Mouse (Mus musculus) midbrain, embryonic 16.5 days (tissue): ENCODE results near the gene Cmtm5. TPM values are rescaled to one million over a fixed set of nuclear protein-coding genes. Genes with fewer than 3 reads are reported as not detected.
A peak's percentile ranks its signal among the peaks of the same experiment; 100 is the strongest.
"Not testable (repeated sequence)": the region's sequence is repeated elsewhere in the genome, so short reads cannot be mapped to it uniquely, and the experiment has no call there.

Experiments
- ATAC-seq: fragments of 200-750 bp; cut with Nextera tagmentation; 2 replicates; pipeline ENCODE4 v1.8.0; 2017; ENCODE audit warnings: moderate TSS enrichment
- H3K27ac ChIP-seq: fragments of 300-500 bp; sonication (generic); 2 replicates; pipeline ENCODE4 v1.5.1; 2014; ENCODE audit warnings: mild to moderate bottlenecking, low read length, mixed read lengths
- H3K27me3 ChIP-seq: fragments of 300-500 bp; sonication (generic); 2 replicates; pipeline ENCODE4 v1.6.1; 2014; ENCODE audit warnings: low read depth, low read length, mixed read lengths; ENCODE audit not compliant: control insufficient read depth, insufficient read depth
- H3K36me3 ChIP-seq: fragments of 300-500 bp; sonication (generic); 2 replicates; pipeline ENCODE4 v1.6.1; 2014; ENCODE audit warnings: mild to moderate bottlenecking, low read length, moderate library complexity, mixed read lengths; ENCODE audit not compliant: control insufficient read depth, insufficient read depth
- H3K4me1 ChIP-seq: fragments of 300-500 bp; sonication (generic); 2 replicates; pipeline ENCODE4 v1.6.1; 2014; ENCODE audit warnings: mild to moderate bottlenecking, low read length, mixed read lengths; ENCODE audit not compliant: control insufficient read depth, insufficient read depth
- H3K4me2 ChIP-seq: fragments of 300-500 bp; sonication (generic); 2 replicates; pipeline ENCODE4 v1.6.1; 2014; ENCODE audit warnings: mild to moderate bottlenecking, low read length, mixed read lengths
- H3K4me3 ChIP-seq: fragments of 300-500 bp; sonication (generic); 2 replicates; pipeline ENCODE4 v1.5.1; 2014; ENCODE audit warnings: low read depth, mild to moderate bottlenecking, low read length, moderate library complexity, mixed read lengths
- H3K9ac ChIP-seq: fragments of 300-500 bp; sonication (generic); 2 replicates; pipeline ENCODE4 v1.6.1; 2014; ENCODE audit warnings: low read depth, low read length, mixed read lengths
- H3K9me3 ChIP-seq: fragments of 300-500 bp; sonication (generic); replicated peaks from 2 replicates; pipeline ENCODE4 v1.6.1; 2014; ENCODE audit warnings: mild to moderate bottlenecking, low read length, mixed read lengths; ENCODE audit not compliant: control insufficient read depth, poor library complexity, severe bottlenecking
- WGBS: fragments of 180-500 bp; shearing (Covaris S2); extraction: QIAGEN DNeasy Blood & Tissue Kit; methylation state at CpG from one replicate; pipeline ENCODE4 v1.1.7; 2014; 5-methylcytosine and 5-hydroxymethylcytosine counted together
- microRNA counts: library from miRNA; unstranded; fragments of <30 nt; microRNA quantifications from one replicate; lab custom pipeline; 2016
- microRNA-seq: library from miRNA; unstranded; fragments of <30 nt; microRNA quantifications from one replicate; pipeline ENCODE4, GENCODE M21; 2017
- polyA plus RNA-seq: library from polyadenylated mRNA; unstranded; fragments of >200 nt; fragmentation: Nextera tagmentation; extraction: Ambion mirVana; gene quantifications from 2 replicates; pipeline ENCODE4 v1.2.1, GENCODE M21; 2015

Cmtm5 gene
- polyA plus RNA-seq, 1 experiment from 2014 or later: 14.8 TPM

DNA sequence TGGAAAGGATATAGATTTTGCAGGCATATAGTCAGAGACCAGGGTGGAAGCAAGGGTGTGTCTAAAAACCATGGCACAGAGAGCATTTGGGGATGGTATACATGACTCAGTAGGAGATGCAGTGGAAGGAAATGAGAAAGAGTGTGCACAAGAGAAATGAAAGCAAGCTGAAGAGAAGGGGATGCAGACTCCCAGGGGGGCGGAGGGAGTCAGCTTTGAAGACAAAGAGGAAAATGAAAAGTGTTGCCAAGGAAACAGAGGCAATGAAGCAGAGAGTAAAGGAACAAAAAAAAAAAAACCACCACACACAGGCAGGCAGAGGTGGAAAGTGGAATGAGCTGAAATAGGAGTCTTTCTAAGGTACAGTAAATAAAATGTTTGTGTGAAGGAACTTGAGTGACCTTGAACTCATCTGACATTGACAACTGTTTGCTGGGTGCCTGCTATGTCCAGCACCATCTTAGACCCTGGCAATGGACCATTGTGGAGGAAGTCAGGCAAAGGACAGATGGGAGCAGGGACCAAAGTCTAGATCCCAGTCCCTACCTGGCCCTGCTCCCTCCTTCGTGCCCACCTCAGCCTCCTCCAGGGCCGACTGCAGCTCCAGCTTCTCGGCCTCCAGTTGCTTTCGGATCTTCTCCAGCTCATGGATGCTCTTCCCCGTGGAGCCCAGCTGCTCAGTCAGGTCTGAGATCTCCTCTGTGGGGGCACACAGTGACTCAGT lies 38.2 kb downstream of the Cmtm5 start:
- Histone ChIP-seq H3K27ac (peak overlapping the region; percentile 82), H3K4me3 (no peak overlapping the region), H3K4me2 (no peak overlapping the region), H3K27me3 (no peaks in the 10 kb centered on the region), H3K9me3 (no peaks in the 10 kb centered on the region), H3K4me1 (peaks cover 14% of the 10 kb centered on the region), H3K36me3 (no peaks in the 10 kb centered on the region), H3K9ac (no peak overlapping the region)
- ATAC-seq: peak; percentile 74
- WGBS: 63% methylated on average over 6 of the region's 6 CpGs

DNA sequence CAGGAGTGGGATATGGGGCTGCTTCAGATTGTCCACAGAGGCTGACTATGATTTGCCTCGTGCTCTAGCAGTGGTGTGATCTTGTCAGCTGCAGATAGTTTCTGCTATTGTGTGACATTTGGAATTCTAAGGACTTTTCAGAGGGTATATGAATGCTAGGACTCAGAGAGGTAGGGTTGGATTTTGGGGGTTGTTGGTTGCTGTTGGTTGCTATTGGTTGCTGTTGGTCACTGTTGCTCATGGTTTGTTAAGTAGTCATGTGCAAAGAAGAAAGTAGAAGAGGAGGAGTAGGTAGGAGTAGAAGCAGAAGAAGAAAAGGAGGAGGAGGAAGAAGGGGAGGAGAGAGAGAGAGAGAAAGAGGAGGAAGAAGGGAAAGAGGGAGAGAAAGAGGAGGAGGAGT lies 40.6 kb downstream of the Cmtm5 start, which contains the start of gene Gm17428:
TSS of gene Gm17428 (plus strand) at position 301 of the 400 bp plus-strand sequence.
- H3K9ac ChIP-seq: no peak within 1 kb of the TSS
- 81% methylated on average over 1 of the region's 1 CpGs for WGBS
- H3K36me3 ChIP-seq: no peaks in the 10 kb centered on the region
- H3K27ac ChIP-seq: no peak within 1 kb of the TSS
- peaks cover 14% of the 10 kb centered on the region for H3K4me1 ChIP-seq
- H3K4me3 ChIP-seq: no peak within 1 kb of the TSS
- H3K9me3 ChIP-seq: no peaks in the 10 kb centered on the region
- ATAC-seq: no peak
- H3K4me2 ChIP-seq: no peak within 1 kb of the TSS
- no peaks in the 10 kb centered on the region for H3K27me3 ChIP-seq

DNA sequence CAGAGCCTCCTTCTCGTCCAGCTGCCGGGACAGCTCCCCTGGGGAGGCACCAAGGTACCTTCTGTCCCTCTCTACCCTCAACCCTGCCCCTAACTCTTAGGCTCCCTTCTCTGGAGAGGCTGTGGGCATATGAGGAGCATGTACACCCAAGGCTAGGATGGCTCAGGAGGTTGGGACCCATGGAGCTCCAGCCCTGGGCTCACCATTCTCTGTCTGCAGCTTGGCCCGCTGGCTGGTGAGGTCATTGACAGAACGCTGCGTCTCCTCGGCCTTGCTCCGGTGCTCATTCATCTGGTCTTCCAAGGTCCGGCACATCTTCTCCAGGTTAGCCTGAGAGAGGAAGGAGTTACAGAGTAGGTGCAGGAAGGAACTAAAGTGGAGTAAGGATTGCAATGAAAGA lies 42.6 kb downstream of the Cmtm5 start:
- 89% methylated on average over 8 of the region's 8 CpGs for WGBS
- Histone ChIP-seq H3K36me3 (no peaks in the 10 kb centered on the region), H3K9me3 (no peaks in the 10 kb centered on the region), H3K4me3 (no peak overlapping the region), H3K4me1 (peaks cover 11% of the 10 kb centered on the region), H3K27ac (no peak overlapping the region), H3K9ac (no peak overlapping the region), H3K4me2 (no peak overlapping the region), H3K27me3 (no peaks in the 10 kb centered on the region)
- no peak for ATAC-seq

DNA sequence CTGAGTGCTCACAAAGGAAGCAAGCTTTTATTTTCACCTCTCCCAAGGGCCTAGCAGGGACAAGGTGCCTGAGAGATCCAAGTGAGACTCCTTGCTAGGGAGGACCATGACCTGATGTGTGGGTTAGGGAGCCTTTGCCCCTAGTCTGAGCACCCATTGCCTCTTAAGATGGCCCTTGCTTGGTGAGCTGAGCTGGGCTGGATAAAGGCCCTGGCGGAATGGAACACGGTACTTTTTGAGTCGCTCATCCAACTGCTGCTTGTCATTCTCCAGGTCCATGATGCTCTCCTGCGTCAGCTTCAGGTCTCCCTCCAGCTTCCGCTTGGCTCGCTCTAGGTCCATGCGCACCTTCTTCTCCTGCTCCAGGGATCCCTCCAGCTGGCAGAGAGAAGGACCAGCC lies 45.9 kb downstream of the Cmtm5 start:
- H3K9me3 ChIP-seq: no peaks in the 10 kb centered on the region
- no peak overlapping the region for H3K9ac ChIP-seq
- H3K36me3 ChIP-seq: no peaks in the 10 kb centered on the region
- H3K4me1 ChIP-seq: no peaks in the 10 kb centered on the region
- no peak overlapping the region for H3K27ac ChIP-seq
- H3K27me3 ChIP-seq: no peaks in the 10 kb centered on the region
- no peak overlapping the region for H3K4me2 ChIP-seq
- no peak overlapping the region for H3K4me3 ChIP-seq
- ATAC-seq: no peak
- WGBS: 98% methylated on average over 7 of the region's 7 CpGs

DNA sequence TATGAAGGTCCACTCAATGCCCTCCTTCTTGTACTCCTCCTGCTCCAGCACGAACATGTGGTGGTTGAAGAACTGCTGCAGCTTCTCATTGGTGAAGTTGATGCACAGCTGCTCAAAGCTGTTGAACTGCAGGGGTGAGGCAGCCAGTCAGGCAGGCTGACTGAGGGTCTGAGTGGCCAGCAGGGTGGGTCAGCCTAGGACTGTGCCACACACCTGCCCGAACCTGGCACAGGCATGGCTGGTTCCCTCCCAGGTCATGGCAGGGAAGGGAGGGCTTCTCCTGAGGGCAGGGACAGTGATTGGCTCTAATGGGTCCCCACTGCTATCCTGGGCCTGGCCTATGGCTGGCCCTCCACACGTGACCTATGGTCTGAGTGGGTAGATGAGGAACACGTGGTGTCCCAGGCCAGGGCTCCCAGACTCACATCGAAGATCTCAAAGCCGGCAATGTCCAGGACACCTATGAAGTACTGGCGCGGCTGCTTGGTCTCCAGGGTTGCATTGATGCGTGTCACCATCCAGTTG lies 52.4 kb downstream of the Cmtm5 start:
- H3K9ac ChIP-seq, H3K27me3 ChIP-seq, H3K4me1 ChIP-seq, H3K4me2 ChIP-seq, H3K9me3 ChIP-seq, H3K36me3 ChIP-seq, H3K4me3 ChIP-seq, ATAC-seq, H3K27ac ChIP-seq: not testable (repeated sequence)
- 92% methylated on average over 9 of the region's 9 CpGs for WGBS

MicroRNAs within 50 kb of the gene (microRNA counts, 519-probe panel; counts per million panel counts)
- microRNA mmu-miR-208a (lab: Ali Mortazavi, UCI) (2,248 counts per million, percentile 65 among the panel's probes with 10 or more counts), microRNA mmu-miR-208b (lab: Ali Mortazavi, UCI) (1,605 counts per million, percentile 31 among the panel's probes with 10 or more counts)

Small RNA genes lying within 50 kb of the gene (microRNA-seq; reads per million reads assigned to microRNA genes)
- gene Mir208a (1.6 reads per million), gene Mir208b (17.8 reads per million, percentile 36 among the genes with 10 or more reads in this experiment)

Other genes starting within 250 kb of the Cmtm5 start
- gene Acin1, start 249.3 kb upstream of the Cmtm5 start, polyA plus RNA-seq: 108 and 123 TPM in 2 replicates
- gene Gm29776, start 237.4 kb upstream of the Cmtm5 start, polyA plus RNA-seq: 0.15 and 0.29 TPM in 2 replicates
- not detected in 2 replicates for gene Cebpe, start 224.1 kb upstream of the Cmtm5 start, polyA plus RNA-seq
- 8.8 and 12.0 TPM in 2 replicates for gene Slc7a8, start 154.3 kb upstream of the Cmtm5 start, polyA plus RNA-seq
- not detected in 2 replicates for gene Rnf212b, start 122.1 kb upstream of the Cmtm5 start, polyA plus RNA-seq
- 13.2 and 14.5 TPM in 2 replicates for gene Homez, start 65.3 kb upstream of the Cmtm5 start, polyA plus RNA-seq
- gene Ppp1r3e, start 58.7 kb upstream of the Cmtm5 start, polyA plus RNA-seq: 2.3 and 3.4 TPM in 2 replicates
- 3.9 and 4.1 TPM in 2 replicates for gene Bcl2l2, start 52.9 kb upstream of the Cmtm5 start, polyA plus RNA-seq
- not detected in 2 replicates for gene Gm20521, start 52.8 kb upstream of the Cmtm5 start, polyA plus RNA-seq
- gene Pabpn1, start 43.8 kb upstream of the Cmtm5 start, polyA plus RNA-seq: 150 and 163 TPM in 2 replicates
- 219 and 245 TPM in 2 replicates for gene Slc22a17, start 23.1 kb upstream of the Cmtm5 start, polyA plus RNA-seq
- gene Efs, start 10.1 kb upstream of the Cmtm5 start, polyA plus RNA-seq: 11.7 and 12.9 TPM in 2 replicates
- 0.46 and 0.51 TPM in 2 replicates for gene Il25, start 3.6 kb upstream of the Cmtm5 start, polyA plus RNA-seq
- gene Myh6, start 30.7 kb downstream of the Cmtm5 start, polyA plus RNA-seq: 1.3 and 2.9 TPM in 2 replicates
- gene Gm17428, start 40.7 kb downstream of the Cmtm5 start, polyA plus RNA-seq: not detected in 2 replicates
- gene Myh7, start 58.4 kb downstream of the Cmtm5 start, polyA plus RNA-seq: 7.7 and 8.9 TPM in 2 replicates
- 44.8 and 48.7 TPM in 2 replicates for gene Ngdn, start 79.2 kb downstream of the Cmtm5 start, polyA plus RNA-seq
- 25.9 and 34.6 TPM in 2 replicates for gene Zfhx2, start 156.1 kb downstream of the Cmtm5 start, polyA plus RNA-seq
- 37.0 and 38.6 TPM in 2 replicates for gene Thtpa, start 158.5 kb downstream of the Cmtm5 start, polyA plus RNA-seq
- 9.0 and 9.2 TPM in 2 replicates for gene Ap1g2, start 170.3 kb downstream of the Cmtm5 start, polyA plus RNA-seq
- gene Jph4, start 180.7 kb downstream of the Cmtm5 start, polyA plus RNA-seq: 37.3 and 40.3 TPM in 2 replicates